Mouse (Mus musculus) T-helper 2 cell (primary cell): ENCODE data around the gene Ccdc149.

Source experiments
- in situ Hi-C: fragments of 300-600 bp; cut with MboI, MseI; formaldehyde crosslinking; loops from one replicate; pipeline ENCODE4 v1.15.1; 2025; ENCODE audit warnings: high pct_unique_total_duplicates

The Ccdc149 gene

GRCm38 (mm10) chr5:52335590-52335989, 135.7 kb downstream of the Ccdc149 start:
- in situ Hi-C loops, result no loop called here

GRCm38 (mm10) chr5:52332120-52332519, 139.2 kb downstream of the Ccdc149 start:
- in situ Hi-C loops, result no loop called here
